Mouse (Mus musculus): ENCODE data around the gene Ccdc127.

GRCm38 (mm10) chr13:74349566-74350434 lies at the start of gene Ccdc127, which contains the start of gene Sdha:
- TF ChIP-seq CTCF (IDR thresholded peaks at IDR 0.05; ENCODE audit: low read depth, low read length) (no peak), POLR2A (IDR thresholded peaks at IDR 0.05; ENCODE audit: borderline replicate concordance, low read depth, low read length) (no peak)
